Mouse (Mus musculus): ENCODE measurements around the gene Jam3. TPM values are rescaled to one million over a fixed set of nuclear protein-coding genes. Genes with fewer than 3 reads are reported as not detected.

The Jam3 gene
- 22.9 TPM for polyA plus RNA-seq (2012; fragmentation: generic; extraction: Trizol)

GRCm38 (mm10) chr9:27154763-27155530 is at the start of gene Jam3:
Jam3 (minus strand) TSS chr9:27155421.
- Histone ChIP-seq H3K4me2 (ENCODE audit: low read depth) (peak within 1 kb of the TSS; percentile 76), H3K4me3 (peak within 1 kb of the TSS; percentile 36), H3K79me2 (ENCODE audit: control insufficient read depth, insufficient read depth) (peaks cover 11% of the 10 kb centered on the region), H3K36me3 (ENCODE audit: control insufficient read depth, insufficient read depth) (no peaks in the 10 kb centered on the region), H3ac (ENCODE audit: control insufficient read depth, insufficient read length) (peak within 1 kb of the TSS; percentile 42), H3K27me3 (ENCODE audit: control insufficient read depth, insufficient read depth, insufficient read length) (peaks cover 5% of the 10 kb centered on the region)
- TF ChIP-seq POLR2A (IDR thresholded peaks at IDR 0.05; ENCODE audit: insufficient read length, low read depth) (peak; percentile 87), MYOG (IDR thresholded peaks at IDR 0.05; ENCODE audit: control insufficient read depth in 1 of 3, insufficient read depth in 1 of 3, insufficient read length in 2 of 3, low read depth in 2 of 3) (no peak), POLR2AphosphoS2 (IDR thresholded peaks at IDR 0.05; ENCODE audit: insufficient read length, low read depth) (peak; percentile 85)

GRCm38 (mm10) chr9:27204201-27204600 is 49.0 kb upstream of the Jam3 start:
- Histone ChIP-seq H3K36me3 (ENCODE audit: control insufficient read depth, insufficient read depth) (no peaks in the 10 kb centered on the region), H3K79me2 (ENCODE audit: control insufficient read depth, insufficient read depth) (no peaks in the 10 kb centered on the region), H3K4me2 (ENCODE audit: low read depth) (no peak overlapping the region), H3K27me3 (ENCODE audit: control insufficient read depth, insufficient read depth, insufficient read length) (no peaks in the 10 kb centered on the region), H3ac (ENCODE audit: control insufficient read depth, insufficient read length) (no peak overlapping the region), H3K4me3 (no peak overlapping the region)
- TF ChIP-seq REST (IDR thresholded peaks at IDR 0.05; ENCODE audit: insufficient read depth, insufficient read length) (no peak), TCF12 (IDR thresholded peaks at IDR 0.05; ENCODE audit: insufficient read depth, poor library complexity, severe bottlenecking) (no peak), E2F4 (IDR thresholded peaks at IDR 0.05; ENCODE audit: insufficient read depth) (no peak), MYOG (IDR thresholded peaks at IDR 0.05; ENCODE audit: control insufficient read depth in 1 of 3, insufficient read depth in 1 of 3, insufficient read length in 2 of 3, low read depth in 2 of 3) (no peak), SRF (IDR thresholded peaks at IDR 0.05; ENCODE audit: control insufficient read depth, insufficient read length, low read depth) (no peak), USF1 (IDR thresholded peaks at IDR 0.05; ENCODE audit: low read depth) (no peak), CEBPB (IDR thresholded peaks at IDR 0.05; ENCODE audit: insufficient read depth, poor library complexity, severe bottlenecking) (no peak), MAX (IDR thresholded peaks at IDR 0.05; ENCODE audit: low read depth) (no peak), POLR2AphosphoS2 (IDR thresholded peaks at IDR 0.05; ENCODE audit: insufficient read length, low read depth) (no peak), TCF3 (IDR thresholded peaks at IDR 0.05; ENCODE audit: insufficient read length, low read depth) (no peak), MYOD1 (IDR thresholded peaks at IDR 0.05; ENCODE audit: control insufficient read depth in 1 of 3, insufficient read length in 2 of 3, low read depth in 2 of 3) (no peak), POLR2A (IDR thresholded peaks at IDR 0.05; ENCODE audit: insufficient read length, low read depth) (no peak)

- no peak for TF ChIP-seq CEBPB (IDR thresholded peaks at IDR 0.05; ENCODE audit: insufficient read depth, poor library complexity, severe bottlenecking)
- TF ChIP-seq MYOD1 (IDR thresholded peaks at IDR 0.05; ENCODE audit: control insufficient read depth in 1 of 3, insufficient read length in 2 of 3, low read depth in 2 of 3): no peak
- no peaks in the 10 kb centered on the region for H3K36me3 ChIP-seq (ENCODE audit: control insufficient read depth, insufficient read depth)
Observed at GRCm38 (mm10) chr9:27203134-27203533, 47.9 kb upstream of the Jam3 start.

DNA sequence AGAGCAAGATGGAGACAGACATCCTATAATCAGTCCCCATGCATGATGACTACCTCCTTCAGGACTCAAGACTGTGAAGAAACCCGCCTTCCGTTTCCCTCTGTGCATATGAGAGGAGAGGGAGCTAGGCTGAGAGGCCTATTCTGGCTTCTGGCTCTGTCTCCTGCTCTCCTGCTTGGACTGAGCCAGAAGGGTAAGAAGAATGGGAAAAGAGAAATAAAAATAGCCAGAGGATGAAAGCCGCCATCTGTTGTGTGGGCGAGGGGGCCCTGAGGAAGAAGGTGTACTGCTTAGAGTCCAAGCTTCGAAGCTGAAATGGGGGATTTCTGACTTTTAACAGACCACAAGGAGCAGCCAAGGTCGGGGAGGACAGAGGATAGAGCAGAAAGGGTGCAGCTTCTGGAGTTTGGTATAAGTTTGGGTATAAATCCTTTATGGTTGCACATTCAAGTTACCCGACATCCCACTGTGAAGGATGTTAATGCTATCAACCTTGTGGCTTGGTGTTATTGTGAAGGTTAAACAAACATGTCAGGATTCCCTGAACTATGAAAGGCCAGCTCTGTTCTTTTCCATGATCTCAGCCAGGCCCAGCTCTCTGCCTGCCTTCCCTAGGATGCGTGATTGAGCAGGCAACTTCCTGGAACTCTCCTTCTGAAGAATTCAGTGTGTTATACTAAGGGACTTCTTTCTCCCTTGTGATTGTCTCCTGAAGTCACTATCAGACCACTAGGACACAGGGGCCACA is 46.4 kb upstream of the Jam3 start:
- H3K36me3 ChIP-seq (ENCODE audit: control insufficient read depth, insufficient read depth): no peaks in the 10 kb centered on the region
- no peaks in the 10 kb centered on the region for H3K79me2 ChIP-seq (ENCODE audit: control insufficient read depth, insufficient read depth)
- H3K4me2 ChIP-seq (ENCODE audit: low read depth): no peak overlapping the region
- H3K4me3 ChIP-seq: no peak overlapping the region
- TF ChIP-seq REST (IDR thresholded peaks at IDR 0.05; ENCODE audit: insufficient read depth, insufficient read length): no peak
- no peak for TF ChIP-seq SRF (IDR thresholded peaks at IDR 0.05; ENCODE audit: control insufficient read depth, insufficient read length, low read depth)
- no peak for TF ChIP-seq MYOD1 (IDR thresholded peaks at IDR 0.05; ENCODE audit: control insufficient read depth in 1 of 3, insufficient read length in 2 of 3, low read depth in 2 of 3)
- TF ChIP-seq POLR2A (IDR thresholded peaks at IDR 0.05; ENCODE audit: insufficient read length, low read depth): no peak
- no peaks in the 10 kb centered on the region for H3K27me3 ChIP-seq (ENCODE audit: control insufficient read depth, insufficient read depth, insufficient read length)
- no peak overlapping the region for H3ac ChIP-seq (ENCODE audit: control insufficient read depth, insufficient read length)

More at GRCm38 (mm10) chr9:27203134-27203533, 47.9 kb upstream of the Jam3 start:
- H3K27me3 ChIP-seq (ENCODE audit: control insufficient read depth, insufficient read depth, insufficient read length): no peaks in the 10 kb centered on the region
- H3ac ChIP-seq (ENCODE audit: control insufficient read depth, insufficient read length): no peak overlapping the region
- H3K4me2 ChIP-seq (ENCODE audit: low read depth): no peak overlapping the region
- no peaks in the 10 kb centered on the region for H3K79me2 ChIP-seq (ENCODE audit: control insufficient read depth, insufficient read depth)
- H3K4me3 ChIP-seq: no peak overlapping the region

DNA sequence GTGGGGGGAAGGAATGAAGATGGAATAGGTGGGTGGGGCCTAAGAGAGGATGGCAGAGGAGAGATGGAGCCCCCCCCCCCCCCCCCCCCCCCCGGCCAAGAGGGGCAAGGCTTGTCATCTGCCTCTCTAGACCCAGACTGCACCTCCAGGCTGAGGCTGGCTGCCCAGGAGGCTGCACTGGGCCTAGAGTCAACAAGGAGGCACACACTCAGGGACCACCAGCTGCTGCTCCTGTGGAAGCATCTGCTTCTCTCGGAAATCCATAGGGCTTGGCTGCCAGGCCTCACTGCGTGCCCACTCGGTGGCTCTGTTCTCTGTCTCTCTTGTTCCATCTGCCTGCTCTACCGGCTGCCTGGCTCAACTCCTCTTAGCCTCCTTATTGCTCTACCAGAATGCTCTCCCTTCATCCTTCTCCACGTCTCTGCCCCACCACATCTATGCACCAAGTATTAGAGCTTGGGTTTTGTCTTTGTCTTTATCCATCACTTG is 38.4 kb upstream of the Jam3 start:
- no peaks in the 10 kb centered on the region for H3K79me2 ChIP-seq (ENCODE audit: control insufficient read depth, insufficient read depth)
- H3K4me3 ChIP-seq: no peak overlapping the region
- no peak overlapping the region for H3ac ChIP-seq (ENCODE audit: control insufficient read depth, insufficient read length)
- no peaks in the 10 kb centered on the region for H3K27me3 ChIP-seq (ENCODE audit: control insufficient read depth, insufficient read depth, insufficient read length)
- H3K4me2 ChIP-seq (ENCODE audit: low read depth): no peak overlapping the region
- H3K36me3 ChIP-seq (ENCODE audit: control insufficient read depth, insufficient read depth): no peaks in the 10 kb centered on the region
- TF ChIP-seq SRF (IDR thresholded peaks at IDR 0.05; ENCODE audit: control insufficient read depth, insufficient read length, low read depth) (no peak), POLR2A (IDR thresholded peaks at IDR 0.05; ENCODE audit: insufficient read length, low read depth) (no peak), MYOD1 (IDR thresholded peaks at IDR 0.05; ENCODE audit: control insufficient read depth in 1 of 3, insufficient read length in 2 of 3, low read depth in 2 of 3) (no peak), MAX (IDR thresholded peaks at IDR 0.05; ENCODE audit: low read depth) (no peak), USF1 (IDR thresholded peaks at IDR 0.05; ENCODE audit: low read depth) (no peak), POLR2AphosphoS2 (IDR thresholded peaks at IDR 0.05; ENCODE audit: insufficient read length, low read depth) (no peak), TCF12 (IDR thresholded peaks at IDR 0.05; ENCODE audit: insufficient read depth, poor library complexity, severe bottlenecking) (no peak), REST (IDR thresholded peaks at IDR 0.05; ENCODE audit: insufficient read depth, insufficient read length) (no peak), MYOG (IDR thresholded peaks at IDR 0.05; ENCODE audit: control insufficient read depth in 1 of 3, insufficient read depth in 1 of 3, insufficient read length in 2 of 3, low read depth in 2 of 3) (no peak), E2F4 (IDR thresholded peaks at IDR 0.05; ENCODE audit: insufficient read depth) (no peak), CEBPB (IDR thresholded peaks at IDR 0.05; ENCODE audit: insufficient read depth, poor library complexity, severe bottlenecking) (no peak), TCF3 (IDR thresholded peaks at IDR 0.05; ENCODE audit: insufficient read length, low read depth) (no peak)

Data from myocyte (in vitro differentiated cells).